Mouse (Mus musculus) thymus, postnatal 10 days (tissue): Measurements from ENCODE around the gene Zfp870.
"Not testable (repeated sequence)": the region's sequence is repeated elsewhere in the genome, so short reads cannot be mapped to it uniquely, and the experiment has no call there.

Experiments used
- DNase-seq, 2 experiments: peaks; one replicate each; pipeline ENCODE4 v3.0.0; 2021; ENCODE audit warnings: low spot score in 2 of 2

Zfp870 gene

DNA sequence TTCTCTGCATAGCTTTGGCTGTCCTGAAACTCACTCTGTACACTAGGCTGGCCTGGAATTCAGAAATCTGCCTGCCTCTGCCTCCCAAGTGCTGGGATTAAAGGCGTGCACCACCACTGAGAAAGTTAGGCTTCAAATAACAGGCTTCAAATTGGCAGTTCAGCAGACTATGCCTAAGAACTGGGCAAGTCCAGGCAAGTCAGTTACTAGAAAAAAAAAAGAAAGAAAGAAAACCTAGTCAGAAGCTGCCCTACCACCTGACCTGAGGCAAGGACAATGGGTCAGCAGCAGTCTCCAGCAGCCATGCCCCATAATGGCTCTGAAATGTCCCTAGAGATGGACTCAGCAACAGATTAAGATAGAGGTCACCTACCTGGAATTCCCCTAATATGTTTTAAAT is 20.0 kb downstream of the Zfp870 start:
- DNase-seq = no peak

DNA sequence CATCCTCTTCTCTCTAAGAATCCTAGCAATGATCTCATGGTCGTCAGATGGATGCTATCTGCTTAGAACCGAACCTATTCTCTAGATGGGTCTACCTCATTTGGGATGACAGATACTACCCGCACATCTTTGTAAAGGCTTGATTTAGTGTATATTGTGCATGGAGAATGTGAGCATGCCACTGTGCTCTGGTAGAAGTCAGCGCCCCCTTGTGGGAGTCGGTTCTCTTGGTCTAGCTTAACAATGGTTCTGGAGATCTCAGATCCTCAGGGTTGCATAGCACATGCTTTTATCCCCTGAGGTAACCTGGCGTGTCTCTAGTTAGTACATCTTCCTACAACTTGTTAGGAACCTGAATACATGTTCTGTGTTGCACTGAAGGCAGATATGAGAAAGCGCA is 24.2 kb downstream of the Zfp870 start:
- not testable (repeated sequence) for DNase-seq

DNA sequence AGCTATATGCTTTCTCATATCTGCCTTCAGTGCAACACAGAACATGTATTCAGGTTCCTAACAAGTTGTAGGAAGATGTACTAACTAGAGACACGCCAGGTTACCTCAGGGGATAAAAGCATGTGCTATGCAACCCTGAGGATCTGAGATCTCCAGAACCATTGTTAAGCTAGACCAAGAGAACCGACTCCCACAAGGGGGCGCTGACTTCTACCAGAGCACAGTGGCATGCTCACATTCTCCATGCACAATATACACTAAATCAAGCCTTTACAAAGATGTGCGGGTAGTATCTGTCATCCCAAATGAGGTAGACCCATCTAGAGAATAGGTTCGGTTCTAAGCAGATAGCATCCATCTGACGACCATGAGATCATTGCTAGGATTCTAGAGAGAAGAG is 34.7 kb downstream of the Zfp870 start:
- not testable (repeated sequence) for DNase-seq

DNA sequence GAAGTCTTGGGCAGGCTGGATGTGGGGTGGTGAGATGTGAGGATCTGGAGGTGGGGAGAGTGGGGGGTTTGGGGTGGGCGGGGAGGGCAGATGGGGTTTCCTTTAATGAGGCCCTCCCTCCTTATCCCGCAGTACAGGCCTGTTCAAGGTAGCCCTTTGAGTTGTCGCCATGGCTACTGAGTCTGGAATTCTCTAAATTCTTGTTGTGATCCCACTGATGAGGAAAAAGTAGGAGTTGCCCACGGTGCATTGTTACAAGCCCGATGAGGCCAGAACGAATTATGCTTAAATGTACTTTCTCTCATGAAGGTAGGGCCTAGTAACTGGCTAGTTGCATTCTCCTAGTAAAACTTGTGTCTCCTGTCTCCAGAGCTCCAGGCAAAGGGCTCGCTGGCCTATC is 39.9 kb downstream of the Zfp870 start:
- DNase-seq = no peak

DNA sequence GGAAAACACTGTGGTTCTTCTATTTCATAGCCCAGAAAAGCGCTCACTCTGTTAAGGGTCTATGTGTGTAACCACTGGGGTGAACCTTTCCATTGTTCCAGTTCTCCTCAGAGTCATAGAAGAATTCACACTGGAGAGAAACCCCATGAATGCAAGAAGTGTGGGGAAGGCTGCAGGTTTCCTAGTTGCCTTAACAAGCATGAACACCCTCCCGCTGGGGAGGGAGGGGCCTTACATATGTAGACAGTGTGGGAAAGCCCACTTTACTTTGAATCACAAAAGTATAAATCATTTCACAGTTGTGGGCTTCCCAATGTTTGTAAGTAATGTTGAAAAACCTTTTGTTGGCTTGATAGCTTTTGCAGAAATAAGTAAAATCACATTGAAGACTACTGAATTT is 50.1 kb downstream of the Zfp870 start:
- DNase-seq = no peak

DNA sequence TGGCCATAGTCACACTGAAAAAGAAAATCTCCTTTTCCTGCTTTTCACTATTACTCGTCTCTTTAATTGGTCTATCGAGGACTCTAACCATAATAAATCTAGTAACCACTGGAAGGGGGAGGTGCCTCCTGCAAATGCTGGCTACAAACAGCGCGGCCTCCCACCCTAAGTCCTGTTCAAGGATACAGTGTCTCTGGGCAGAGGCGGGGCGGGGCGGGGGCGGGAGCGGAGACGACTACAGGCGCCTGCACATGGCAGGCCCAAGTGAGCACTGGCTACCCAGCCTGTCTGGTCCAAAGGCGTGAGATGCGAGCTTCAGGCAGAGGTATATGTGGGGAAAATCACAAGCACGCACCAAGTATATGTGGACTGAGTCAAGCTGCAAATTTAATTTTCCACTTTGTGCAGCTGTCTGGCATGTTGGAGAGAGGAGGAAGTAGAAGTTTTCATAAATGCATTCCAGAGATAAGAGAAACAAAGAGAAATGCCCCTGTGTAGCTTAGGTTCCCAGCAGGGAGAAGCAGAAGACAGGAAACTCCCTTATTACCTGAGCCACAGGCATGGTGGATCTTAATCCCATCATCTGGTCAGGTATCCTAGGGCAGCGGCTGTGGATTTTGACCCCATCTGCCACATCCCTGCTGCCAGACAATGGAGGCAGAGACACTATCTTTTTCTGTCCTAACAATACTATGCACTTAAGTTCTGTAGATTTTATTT is 52.2 kb downstream of the Zfp870 start:
- no peak for DNase-seq

DNA sequence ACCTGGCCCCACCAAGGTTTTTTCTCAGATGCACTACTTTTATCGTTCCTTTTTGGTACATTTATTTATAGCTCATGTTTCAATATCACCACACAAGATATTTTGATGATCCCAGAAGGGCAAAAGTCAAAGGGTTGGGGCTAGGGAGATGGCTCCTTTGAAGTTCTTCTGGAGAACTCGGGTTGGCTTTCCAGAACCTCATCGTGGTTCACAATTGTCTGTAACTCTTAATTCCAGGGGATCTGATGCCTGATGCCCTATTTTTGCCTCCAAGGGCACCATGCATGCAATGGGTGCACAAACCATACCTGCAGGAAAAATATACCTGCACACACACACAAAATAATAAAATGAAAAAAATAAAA is 61.0 kb downstream of the Zfp870 start:
- DNase-seq = no peak

DNA sequence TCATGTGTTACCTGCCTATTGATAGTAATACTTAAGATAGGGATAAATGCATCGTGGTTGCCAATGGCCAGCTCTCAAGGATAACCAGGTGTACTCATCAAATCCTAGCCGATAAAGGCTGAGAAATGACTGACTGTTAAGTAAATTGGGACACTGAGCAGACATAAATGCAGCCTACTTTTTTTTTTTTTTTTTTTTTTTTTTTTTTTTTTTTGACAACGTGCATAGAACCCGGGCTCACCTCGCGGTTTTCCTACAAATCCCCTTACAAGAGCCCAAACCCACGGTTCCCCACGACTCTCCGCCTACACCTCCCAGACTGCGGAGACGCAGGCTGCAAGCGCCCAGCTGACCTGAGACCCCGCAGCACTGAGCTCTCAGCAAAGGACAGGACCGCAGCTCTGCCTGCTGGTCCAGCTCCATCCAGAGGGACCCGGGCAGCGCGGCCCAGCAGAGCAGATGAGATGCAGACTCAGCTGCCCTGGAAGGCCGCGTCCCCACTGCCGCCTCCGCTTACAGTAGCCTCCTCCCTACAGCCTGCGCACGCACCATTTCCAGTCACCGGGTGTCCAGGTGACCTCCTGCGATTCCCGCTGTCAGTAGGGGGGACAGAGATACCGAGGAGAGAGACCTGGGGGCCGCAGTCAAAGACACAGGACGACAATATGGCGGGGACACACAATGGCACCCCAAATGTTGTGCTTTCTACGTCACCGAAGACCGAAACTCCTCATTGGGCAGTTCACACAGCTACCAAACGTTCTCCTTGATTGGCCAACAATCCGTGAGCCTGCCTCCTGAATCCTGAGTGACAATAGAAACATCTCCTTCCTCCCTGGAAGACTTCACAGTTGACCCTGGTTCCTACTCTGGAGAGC is 61.7 kb downstream of the Zfp870 start, which contains the start of gene Zfp799:
Gene Zfp799 (minus strand): TSS at position 722 of the 878 bp plus-strand sequence.
- peak; percentile 50 to 61 for DNase-seq
